Mouse (Mus musculus) liver, embryonic 11.5 days (tissue): ENCODE measurements at regions not wholly inside any gene's neighbourhood (a gene's known extent, or its start where the extent isn't known, plus 50 kb on each side); places are given as distances from the start of the nearest gene placed in this dataset.

ENCODE experiments used
- ATAC-seq: fragments of 200-750 bp; cut with Nextera tagmentation; replicated peaks from 2 replicates; pipeline ENCODE4 v1.8.0; 2017; ENCODE audit warnings: moderate number of reproducible peaks, mild to moderate bottlenecking, moderate TSS enrichment, moderate library complexity; ENCODE audit not compliant: low FRiP score
- DNase-seq: peaks from one replicate; pipeline ENCODE4 v3.0.0-alpha.2; 2017; ENCODE audit warnings: low spot score
- H3K27ac ChIP-seq: fragments of 300-500 bp; sonication (generic); 2 replicates; pipeline ENCODE4 v1.5.1; 2014; ENCODE audit warnings: mild to moderate bottlenecking, low read depth, low read length, control low read depth
- H3K27me3 ChIP-seq: fragments of 300-500 bp; sonication (generic); replicated peaks from 2 replicates; pipeline ENCODE4 v1.6.1; 2014; ENCODE audit warnings: low read length, mixed read lengths; ENCODE audit not compliant: control insufficient read depth, insufficient read depth
- H3K36me3 ChIP-seq: fragments of 300-500 bp; sonication (generic); 2 replicates; pipeline ENCODE4 v1.6.1; 2014; ENCODE audit warnings: mild to moderate bottlenecking, low read length, moderate library complexity, mixed read lengths; ENCODE audit not compliant: control insufficient read depth, insufficient read depth
- H3K4me1 ChIP-seq: fragments of 300-500 bp; sonication (generic); replicated peaks from 2 replicates; pipeline ENCODE4 v1.6.1; 2014; ENCODE audit warnings: low read length, mixed read lengths; ENCODE audit not compliant: control insufficient read depth, insufficient read depth
- H3K4me2 ChIP-seq: fragments of 300-500 bp; sonication (generic); 2 replicates; pipeline ENCODE4 v1.6.1; 2014; ENCODE audit warnings: mild to moderate bottlenecking, control low read depth, moderate library complexity
- H3K4me3 ChIP-seq: fragments of 300-500 bp; sonication (generic); 2 replicates; pipeline ENCODE4 v1.5.1; 2014; ENCODE audit warnings: low read depth, low read length, control low read depth
- H3K9ac ChIP-seq: fragments of 300-500 bp; sonication (generic); 2 replicates; pipeline ENCODE4 v1.6.1; 2014; ENCODE audit warnings: low read depth, low read length, control low read depth
- H3K9me3 ChIP-seq: fragments of 300-500 bp; sonication (generic); 2 replicates; pipeline ENCODE4 v1.6.1; 2016; ENCODE audit warnings: low read length, inconsistent platforms, mixed read lengths; ENCODE audit not compliant: control insufficient read depth
- WGBS: fragments of 180-500 bp; shearing (Covaris S2); extraction: QIAGEN DNeasy Blood & Tissue Kit; methylation state at CpG from one replicate; pipeline ENCODE4 v1.1.7; 2014; 5-methylcytosine and 5-hydroxymethylcytosine counted together

GRCm38 (mm10) chr12:99039497-99040322 lies 119.3 kb downstream of the Ttc8 start:
- Histone ChIP-seq H3K9ac (no peak overlapping the region), H3K27ac (no peak overlapping the region), H3K9me3 (no peaks in the 10 kb centered on the region), H3K4me2 (no peak overlapping the region), H3K27me3 (no peaks in the 10 kb centered on the region), H3K4me1 (no peaks in the 10 kb centered on the region), H3K36me3 (no peaks in the 10 kb centered on the region), H3K4me3 (no peak overlapping the region)
- DNase-seq: no peak
- no peak for ATAC-seq
- WGBS: 64% methylated on average over 9 of the region's 9 CpGs

GRCm38 (mm10) chr12:99041606-99042005 lies 121.2 kb downstream of the Ttc8 start:
- ATAC-seq (no peak), DNase-seq (peak; percentile 33)
- H3K4me3 ChIP-seq: no peak overlapping the region
- H3K4me1 ChIP-seq: no peaks in the 10 kb centered on the region
- no peaks in the 10 kb centered on the region for H3K9me3 ChIP-seq
- WGBS: 61% methylated on average over 4 of the region's 4 CpGs
- H3K27me3 ChIP-seq: no peaks in the 10 kb centered on the region
- no peak overlapping the region for H3K9ac ChIP-seq
- no peak overlapping the region for H3K27ac ChIP-seq
- H3K4me2 ChIP-seq: no peak overlapping the region
- no peaks in the 10 kb centered on the region for H3K36me3 ChIP-seq

- 76% methylated on average over 16 of the region's 16 CpGs for WGBS
- DNase-seq: no peak
- H3K4me3 ChIP-seq: no peak overlapping the region
- ATAC-seq: no peak
- no peaks in the 10 kb centered on the region for H3K4me1 ChIP-seq
- H3K9me3 ChIP-seq: no peaks in the 10 kb centered on the region
- no peak overlapping the region for H3K4me2 ChIP-seq
- H3K36me3 ChIP-seq: no peaks in the 10 kb centered on the region
- no peak overlapping the region for H3K9ac ChIP-seq
- H3K27ac ChIP-seq: no peak overlapping the region
- no peaks in the 10 kb centered on the region for H3K27me3 ChIP-seq
Observed at GRCm38 (mm10) chr12:99042918-99043862, 122.8 kb downstream of the Ttc8 start.

- H3K9ac ChIP-seq: no peak overlapping the region
- WGBS: 64% methylated on average over 5 of the region's 5 CpGs
- no peaks in the 10 kb centered on the region for H3K36me3 ChIP-seq
- H3K4me3 ChIP-seq: no peak overlapping the region
- no peak overlapping the region for H3K4me2 ChIP-seq
- no peaks in the 10 kb centered on the region for H3K9me3 ChIP-seq
- no peaks in the 10 kb centered on the region for H3K27me3 ChIP-seq
- no peak overlapping the region for H3K27ac ChIP-seq
- ATAC-seq: no peak
- no peak for DNase-seq
- H3K4me1 ChIP-seq: no peaks in the 10 kb centered on the region
Observed at GRCm38 (mm10) chr12:99044477-99044876, 124.1 kb downstream of the Ttc8 start.

GRCm38 (mm10) chr12:99050426-99050825 lies 130.1 kb downstream of the Ttc8 start:
- WGBS: 65% methylated on average over 2 of the region's 2 CpGs
- Histone ChIP-seq H3K27me3 (no peaks in the 10 kb centered on the region), H3K9me3 (no peaks in the 10 kb centered on the region), H3K4me1 (no peaks in the 10 kb centered on the region), H3K9ac (no peak overlapping the region), H3K4me2 (no peak overlapping the region), H3K4me3 (no peak overlapping the region), H3K36me3 (no peaks in the 10 kb centered on the region), H3K27ac (no peak overlapping the region)
- no peak for DNase-seq
- no peak for ATAC-seq

- H3K27ac ChIP-seq: no peak overlapping the region
- no peak overlapping the region for H3K4me2 ChIP-seq
- no peak overlapping the region for H3K4me3 ChIP-seq
- H3K27me3 ChIP-seq: no peaks in the 10 kb centered on the region
- WGBS: 86% methylated on average over 7 of the region's 7 CpGs
- DNase-seq: no peak
- H3K4me1 ChIP-seq: no peaks in the 10 kb centered on the region
- no peak overlapping the region for H3K9ac ChIP-seq
- ATAC-seq: no peak
- H3K9me3 ChIP-seq: no peaks in the 10 kb centered on the region
- no peaks in the 10 kb centered on the region for H3K36me3 ChIP-seq
Observed at GRCm38 (mm10) chr12:99052599-99052998, 132.2 kb downstream of the Ttc8 start.

GRCm38 (mm10) chr12:99057521-99057920 lies 137.1 kb downstream of the Ttc8 start:
- ATAC-seq (no peak), DNase-seq (no peak)
- no peaks in the 10 kb centered on the region for H3K36me3 ChIP-seq
- H3K4me3 ChIP-seq: no peak overlapping the region
- no peak overlapping the region for H3K4me2 ChIP-seq
- no peaks in the 10 kb centered on the region for H3K9me3 ChIP-seq
- H3K4me1 ChIP-seq: no peaks in the 10 kb centered on the region
- no peak overlapping the region for H3K27ac ChIP-seq
- WGBS: 86% methylated on average over 2 of the region's 2 CpGs
- H3K9ac ChIP-seq: no peak overlapping the region
- H3K27me3 ChIP-seq: no peaks in the 10 kb centered on the region

- Histone ChIP-seq H3K4me3 (no peak overlapping the region), H3K27ac (no peak overlapping the region), H3K4me2 (no peak overlapping the region), H3K9ac (no peak overlapping the region), H3K4me1 (no peaks in the 10 kb centered on the region), H3K9me3 (no peaks in the 10 kb centered on the region), H3K27me3 (no peaks in the 10 kb centered on the region), H3K36me3 (no peaks in the 10 kb centered on the region)
- DNase-seq (no peak), ATAC-seq (no peak)
- 51% methylated on average over 2 of the region's 2 CpGs for WGBS
Observed at GRCm38 (mm10) chr12:99058916-99059315, 138.5 kb downstream of the Ttc8 start.
